Mouse (Mus musculus): ENCODE measurements around the gene Kif6. TPM values are rescaled to one million over a fixed set of nuclear protein-coding genes. Genes with fewer than 3 reads are reported as not detected.

Gene Kif6
- polyA plus RNA-seq, 1 experiment from 2014 or later = 3.1 TPM

GRCm38 (mm10) chr17:49729856-49730255 lies 114.9 kb downstream of the Kif6 start:
- ATAC-seq (replicated peaks; ENCODE audit: insufficient number of reproducible peaks, low FRiP score, low TSS enrichment, low read depth) (no peak), DNase-seq (ENCODE audit: low spot score) (no peak)
- no peaks in the 10 kb centered on the region for H3K27me3 ChIP-seq (ENCODE audit: control insufficient read depth, insufficient read depth, low read length)
- H3K4me3 ChIP-seq (ENCODE audit: low read depth, low read length) = no peak overlapping the region
- WGBS = 76% methylated on average over 1 of the region's 1 CpGs
- no peaks in the 10 kb centered on the region for H3K36me3 ChIP-seq (replicated peaks; ENCODE audit: control insufficient read depth, insufficient read depth, low read depth, low read length)
- H3K27ac ChIP-seq (replicated peaks; ENCODE audit: low read depth, low read length) = no peak overlapping the region
- no peaks in the 10 kb centered on the region for H3K4me1 ChIP-seq (ENCODE audit: control insufficient read depth, insufficient read depth, low read length)
- H3K9me3 ChIP-seq (replicated peaks; ENCODE audit: control insufficient read depth, low read length) = no peaks in the 10 kb centered on the region
- H3K4me2 ChIP-seq (ENCODE audit: low read depth, low read length) = no peak overlapping the region
- H3K9ac ChIP-seq (replicated peaks; ENCODE audit: low read length) = no peak overlapping the region

- Histone ChIP-seq H3K27ac (replicated peaks; ENCODE audit: low read depth, low read length) (no peak overlapping the region), H3K36me3 (replicated peaks; ENCODE audit: control insufficient read depth, insufficient read depth, low read depth, low read length) (no peaks in the 10 kb centered on the region), H3K9ac (replicated peaks; ENCODE audit: low read length) (no peak overlapping the region), H3K4me2 (ENCODE audit: low read depth, low read length) (no peak overlapping the region), H3K9me3 (replicated peaks; ENCODE audit: control insufficient read depth, low read length) (no peaks in the 10 kb centered on the region), H3K4me3 (ENCODE audit: low read depth, low read length) (no peak overlapping the region), H3K27me3 (ENCODE audit: control insufficient read depth, insufficient read depth, low read length) (no peaks in the 10 kb centered on the region), H3K4me1 (ENCODE audit: control insufficient read depth, insufficient read depth, low read length) (no peaks in the 10 kb centered on the region)
- DNase-seq (ENCODE audit: low spot score) = no peak
- WGBS = 90% methylated on average over 8 of the region's 8 CpGs
- no peak for ATAC-seq (replicated peaks; ENCODE audit: insufficient number of reproducible peaks, low FRiP score, low TSS enrichment, low read depth)
Observed at GRCm38 (mm10) chr17:49732706-49733105, 117.8 kb downstream of the Kif6 start.

GRCm38 (mm10) chr17:49734079-49734478 lies 119.1 kb downstream of the Kif6 start:
- Histone ChIP-seq H3K27ac (replicated peaks; ENCODE audit: low read depth, low read length) (no peak overlapping the region), H3K9me3 (replicated peaks; ENCODE audit: control insufficient read depth, low read length) (no peaks in the 10 kb centered on the region), H3K4me3 (ENCODE audit: low read depth, low read length) (no peak overlapping the region), H3K27me3 (ENCODE audit: control insufficient read depth, insufficient read depth, low read length) (no peaks in the 10 kb centered on the region), H3K9ac (replicated peaks; ENCODE audit: low read length) (no peak overlapping the region), H3K4me2 (ENCODE audit: low read depth, low read length) (no peak overlapping the region), H3K4me1 (ENCODE audit: control insufficient read depth, insufficient read depth, low read length) (no peaks in the 10 kb centered on the region), H3K36me3 (replicated peaks; ENCODE audit: control insufficient read depth, insufficient read depth, low read depth, low read length) (no peaks in the 10 kb centered on the region)
- no peak for DNase-seq (ENCODE audit: low spot score)
- ATAC-seq (replicated peaks; ENCODE audit: insufficient number of reproducible peaks, low FRiP score, low TSS enrichment, low read depth) = no peak
- WGBS = 71% methylated on average over 6 of the region's 6 CpGs

GRCm38 (mm10) chr17:49734776-49735175 lies 119.8 kb downstream of the Kif6 start:
- H3K9ac ChIP-seq (replicated peaks; ENCODE audit: low read length) = no peak overlapping the region
- H3K27ac ChIP-seq (replicated peaks; ENCODE audit: low read depth, low read length) = no peak overlapping the region
- WGBS = 88% methylated on average over 2 of the region's 2 CpGs
- ATAC-seq (replicated peaks; ENCODE audit: insufficient number of reproducible peaks, low FRiP score, low TSS enrichment, low read depth) (no peak), DNase-seq (ENCODE audit: low spot score) (no peak)
- H3K36me3 ChIP-seq (replicated peaks; ENCODE audit: control insufficient read depth, insufficient read depth, low read depth, low read length) = no peaks in the 10 kb centered on the region
- no peaks in the 10 kb centered on the region for H3K4me1 ChIP-seq (ENCODE audit: control insufficient read depth, insufficient read depth, low read length)
- no peaks in the 10 kb centered on the region for H3K27me3 ChIP-seq (ENCODE audit: control insufficient read depth, insufficient read depth, low read length)
- no peak overlapping the region for H3K4me2 ChIP-seq (ENCODE audit: low read depth, low read length)
- H3K4me3 ChIP-seq (ENCODE audit: low read depth, low read length) = no peak overlapping the region
- no peaks in the 10 kb centered on the region for H3K9me3 ChIP-seq (replicated peaks; ENCODE audit: control insufficient read depth, low read length)

- H3K27ac ChIP-seq (replicated peaks; ENCODE audit: low read depth, low read length) = no peak overlapping the region
- no peak overlapping the region for H3K4me3 ChIP-seq (ENCODE audit: low read depth, low read length)
- 76% methylated on average over 3 of the region's 3 CpGs for WGBS
- H3K9me3 ChIP-seq (replicated peaks; ENCODE audit: control insufficient read depth, low read length) = no peaks in the 10 kb centered on the region
- no peak overlapping the region for H3K4me2 ChIP-seq (ENCODE audit: low read depth, low read length)
- no peak overlapping the region for H3K9ac ChIP-seq (replicated peaks; ENCODE audit: low read length)
- no peak for ATAC-seq (replicated peaks; ENCODE audit: insufficient number of reproducible peaks, low FRiP score, low TSS enrichment, low read depth)
- DNase-seq (ENCODE audit: low spot score) = no peak
- H3K27me3 ChIP-seq (ENCODE audit: control insufficient read depth, insufficient read depth, low read length) = no peaks in the 10 kb centered on the region
- H3K36me3 ChIP-seq (replicated peaks; ENCODE audit: control insufficient read depth, insufficient read depth, low read depth, low read length) = no peaks in the 10 kb centered on the region
- H3K4me1 ChIP-seq (ENCODE audit: control insufficient read depth, insufficient read depth, low read length) = no peaks in the 10 kb centered on the region
Observed at GRCm38 (mm10) chr17:49736364-49736763, 121.4 kb downstream of the Kif6 start.

GRCm38 (mm10) chr17:49737217-49737774 lies 122.4 kb downstream of the Kif6 start:
- Histone ChIP-seq H3K9me3 (replicated peaks; ENCODE audit: control insufficient read depth, low read length) (no peaks in the 10 kb centered on the region), H3K36me3 (replicated peaks; ENCODE audit: control insufficient read depth, insufficient read depth, low read depth, low read length) (no peaks in the 10 kb centered on the region), H3K4me3 (ENCODE audit: low read depth, low read length) (no peak overlapping the region), H3K4me1 (ENCODE audit: control insufficient read depth, insufficient read depth, low read length) (no peaks in the 10 kb centered on the region), H3K27ac (replicated peaks; ENCODE audit: low read depth, low read length) (no peak overlapping the region), H3K9ac (replicated peaks; ENCODE audit: low read length) (no peak overlapping the region), H3K27me3 (ENCODE audit: control insufficient read depth, insufficient read depth, low read length) (no peaks in the 10 kb centered on the region), H3K4me2 (ENCODE audit: low read depth, low read length) (no peak overlapping the region)
- ATAC-seq (replicated peaks; ENCODE audit: insufficient number of reproducible peaks, low FRiP score, low TSS enrichment, low read depth) = no peak
- no peak for DNase-seq (ENCODE audit: low spot score)
- 95% methylated on average over 6 of the region's 6 CpGs for WGBS

GRCm38 (mm10) chr17:49738351-49738750 lies 123.4 kb downstream of the Kif6 start:
- no peaks in the 10 kb centered on the region for H3K9me3 ChIP-seq (replicated peaks; ENCODE audit: control insufficient read depth, low read length)
- no peaks in the 10 kb centered on the region for H3K27me3 ChIP-seq (ENCODE audit: control insufficient read depth, insufficient read depth, low read length)
- no peak overlapping the region for H3K27ac ChIP-seq (replicated peaks; ENCODE audit: low read depth, low read length)
- no peak overlapping the region for H3K4me2 ChIP-seq (ENCODE audit: low read depth, low read length)
- H3K4me1 ChIP-seq (ENCODE audit: control insufficient read depth, insufficient read depth, low read length) = no peaks in the 10 kb centered on the region
- no peak overlapping the region for H3K4me3 ChIP-seq (ENCODE audit: low read depth, low read length)
- ATAC-seq (replicated peaks; ENCODE audit: insufficient number of reproducible peaks, low FRiP score, low TSS enrichment, low read depth) = no peak
- H3K36me3 ChIP-seq (replicated peaks; ENCODE audit: control insufficient read depth, insufficient read depth, low read depth, low read length) = no peaks in the 10 kb centered on the region
- H3K9ac ChIP-seq (replicated peaks; ENCODE audit: low read length) = no peak overlapping the region
- WGBS = 80% methylated on average over 11 of the region's 11 CpGs
- DNase-seq (ENCODE audit: low spot score) = no peak

GRCm38 (mm10) chr17:49739896-49740679 lies 125.2 kb downstream of the Kif6 start:
- Histone ChIP-seq H3K4me2 (ENCODE audit: low read depth, low read length) (no peak overlapping the region), H3K27ac (replicated peaks; ENCODE audit: low read depth, low read length) (no peak overlapping the region), H3K9me3 (replicated peaks; ENCODE audit: control insufficient read depth, low read length) (no peaks in the 10 kb centered on the region), H3K4me1 (ENCODE audit: control insufficient read depth, insufficient read depth, low read length) (no peaks in the 10 kb centered on the region), H3K4me3 (ENCODE audit: low read depth, low read length) (no peak overlapping the region), H3K9ac (replicated peaks; ENCODE audit: low read length) (no peak overlapping the region), H3K36me3 (replicated peaks; ENCODE audit: control insufficient read depth, insufficient read depth, low read depth, low read length) (no peaks in the 10 kb centered on the region), H3K27me3 (ENCODE audit: control insufficient read depth, insufficient read depth, low read length) (no peaks in the 10 kb centered on the region)
- 81% methylated on average over 9 of the region's 9 CpGs for WGBS
- ATAC-seq (replicated peaks; ENCODE audit: insufficient number of reproducible peaks, low FRiP score, low TSS enrichment, low read depth) (no peak), DNase-seq (ENCODE audit: low spot score) (no peak)

All from embryonic facial prominence, embryonic 11.5 days (tissue).